Mouse (Mus musculus): ENCODE measurements around the gene Gm13757. TPM values are rescaled to one million over a fixed set of nuclear protein-coding genes. Genes with fewer than 3 reads are reported as not detected.
"Not testable (repeated sequence)": the region's sequence is repeated elsewhere in the genome, so short reads cannot be mapped to it uniquely, and the experiment has no call there.

The Gm13757 gene
- under 1 TPM in 1 of 2 experiments, not detected in 1; 0.21 TPM for polyA plus RNA-seq (2017; shearing (Covaris generic))

DNA sequence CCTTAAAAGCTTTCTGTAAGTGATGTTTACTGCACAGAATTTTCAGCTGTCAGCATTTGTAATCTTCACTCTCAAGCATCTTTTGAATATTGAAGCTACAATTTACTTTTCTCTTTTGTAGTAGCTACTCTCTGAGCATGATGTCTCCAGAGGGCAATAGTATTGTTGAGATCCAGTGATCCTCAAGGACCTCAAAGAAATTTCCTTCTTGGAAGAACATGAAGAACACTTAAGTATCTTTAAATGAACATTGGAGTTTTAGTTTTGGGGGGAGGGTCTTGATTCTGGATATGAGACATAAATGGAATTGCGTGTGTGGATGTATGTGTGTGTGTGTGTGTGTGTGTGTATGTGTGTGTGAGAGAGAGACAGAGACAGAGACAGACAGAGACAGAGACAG lies at the start of gene Gm13757:
TSS of gene Gm13757 (minus strand) at position 101 of the 400 bp plus-strand sequence.
- ATAC-seq, result no peak

- no peak for ATAC-seq
Measured at GRCm38 (mm10) chr2:88493020-88493419, 44.1 kb upstream of the Gm13757 start, which contains the start of gene Olfr1185-ps1. TSS of gene Olfr1185-ps1 (plus strand) at chr2:88493320.

DNA sequence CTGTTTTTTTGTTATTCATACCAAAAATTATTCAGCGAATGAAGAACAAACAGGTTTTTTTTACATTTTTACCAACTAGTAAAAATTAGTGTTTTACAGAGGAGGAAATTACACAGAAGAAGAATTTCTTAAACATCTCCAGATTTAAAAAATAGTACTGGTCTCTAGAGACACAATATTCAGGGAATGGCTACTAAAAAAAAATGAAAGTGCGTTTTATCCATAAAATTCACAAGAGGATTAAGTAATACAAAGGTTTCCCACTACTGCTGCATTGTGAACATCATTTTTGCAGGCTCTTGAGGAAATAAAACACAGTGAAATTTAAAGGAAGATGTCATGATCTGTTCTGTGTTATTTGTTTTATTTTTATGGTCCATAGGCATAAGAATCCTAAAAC lies 34.4 kb upstream of the Gm13757 start, which contains the start of gene Olfr1184:
TSS of gene Olfr1184 (plus strand) at position 301 of the 400 bp plus-strand sequence.
- ATAC-seq, result no peak

DNA sequence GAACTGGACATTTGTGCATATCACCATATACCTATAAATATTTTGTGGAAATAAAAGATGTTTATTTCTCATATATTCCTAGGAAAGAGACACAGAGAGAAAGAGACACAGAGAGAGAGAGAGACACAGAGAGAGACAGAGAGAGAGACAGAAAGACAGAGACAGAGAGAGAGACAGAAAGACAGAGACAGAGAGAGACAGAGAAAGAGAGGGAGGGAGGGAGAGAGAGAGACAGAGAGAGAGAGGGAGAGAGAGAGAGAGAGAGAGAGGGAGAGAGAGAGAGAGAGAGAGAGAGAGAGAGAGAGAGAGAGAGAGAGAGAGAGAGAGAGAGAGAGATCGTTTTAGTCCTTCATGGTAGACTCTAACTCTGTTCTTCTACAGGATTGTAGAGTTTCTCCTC lies 5.6 kb upstream of the Gm13757 start, which contains the start of gene Olfr1183:
TSS of gene Olfr1183 (plus strand) at position 301 of the 400 bp plus-strand sequence.
- not testable (repeated sequence) for ATAC-seq

DNA sequence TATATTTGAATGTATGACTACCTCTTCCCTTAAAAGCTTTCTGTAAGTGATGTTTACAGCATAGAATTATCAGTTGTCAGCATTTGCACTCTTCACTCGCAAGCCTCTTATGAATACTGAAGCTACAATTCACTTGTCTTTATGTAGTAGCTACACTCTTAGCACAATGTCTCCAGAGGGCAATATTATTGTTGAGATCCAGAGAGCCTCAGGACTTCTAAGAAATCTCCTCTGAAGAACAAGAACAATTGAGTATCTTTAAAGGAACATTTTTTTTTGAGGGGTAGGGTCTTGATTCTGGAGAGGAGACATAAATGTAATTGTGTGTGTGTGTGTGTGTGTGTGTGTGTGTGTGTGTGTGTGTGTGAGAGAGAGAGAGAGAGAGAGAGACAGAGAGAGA lies 22.9 kb downstream of the Gm13757 start, which contains the start of gene Olfr1181:
TSS of gene Olfr1181 (minus strand) at position 101 of the 400 bp plus-strand sequence.
- no peak for ATAC-seq

DNA sequence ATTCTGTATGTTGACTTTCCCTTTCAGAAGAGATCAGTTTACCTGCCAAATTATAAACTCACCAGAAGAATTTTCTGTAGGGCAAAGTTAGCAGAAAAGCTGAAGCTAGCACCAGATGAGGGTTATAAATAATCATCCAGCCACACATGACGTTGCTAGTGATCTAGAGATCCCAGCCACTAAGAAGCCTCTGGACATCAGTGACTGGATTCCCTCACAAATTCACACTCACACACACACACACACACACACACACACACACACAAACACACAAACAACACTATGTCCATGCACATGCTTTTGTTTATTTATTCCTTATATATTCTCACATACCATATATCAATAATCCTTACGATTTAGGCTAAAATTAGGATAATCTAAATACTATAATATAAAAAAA lies 29.9 kb downstream of the Gm13757 start, which contains the start of gene Olfr1180:
TSS of gene Olfr1180 (minus strand) at position 101 of the 400 bp plus-strand sequence.
- no peak for ATAC-seq

- no peak for ATAC-seq
Measured at GRCm38 (mm10) chr2:88406353-88406752, 42.6 kb downstream of the Gm13757 start, which contains the start of gene Olfr1179. TSS of gene Olfr1179 (minus strand) at chr2:88406453.

Other genes with a start within 250 kb of the Gm13757 start
- gene Olfr1170, start 220.8 kb downstream of the Gm13757 start, polyA plus RNA-seq (2017; shearing (Covaris generic)), result under 1 TPM in 1 of 2 experiments, not detected in 1; 0.12 TPM
- gene Olfr1173, start 169.3 kb downstream of the Gm13757 start, polyA plus RNA-seq (2017; shearing (Covaris generic)), result under 1 TPM in 1 of 2 experiments, not detected in 1; 0.11 TPM
- gene Olfr1174-ps, start 134.0 kb downstream of the Gm13757 start, polyA plus RNA-seq (2017; shearing (Covaris generic)), result not detected
- under 1 TPM in 1 of 2 experiments, not detected in 1; 0.20 TPM for gene Olfr1175-ps, start 121.9 kb downstream of the Gm13757 start, polyA plus RNA-seq (2017; shearing (Covaris generic))
- not detected for gene Olfr1176, start 112.4 kb downstream of the Gm13757 start, polyA plus RNA-seq (2017; shearing (Covaris generic))
- gene Olfr1177-ps, start 102.6 kb downstream of the Gm13757 start, polyA plus RNA-seq (2017; shearing (Covaris generic)), result not detected
- not detected for gene Olfr1178, start 62.1 kb downstream of the Gm13757 start, polyA plus RNA-seq (2017; shearing (Covaris generic))
- not detected for gene Olfr1179, start 42.7 kb downstream of the Gm13757 start, polyA plus RNA-seq (2017; shearing (Covaris generic))
- gene Olfr1180, start 30.0 kb downstream of the Gm13757 start, polyA plus RNA-seq (2017; shearing (Covaris generic)), result not detected
- not detected for gene Olfr1181, start 23.0 kb downstream of the Gm13757 start, polyA plus RNA-seq (2017; shearing (Covaris generic))
- not detected for gene Olfr1183, start 5.7 kb upstream of the Gm13757 start, polyA plus RNA-seq (2017; shearing (Covaris generic))
- gene Olfr1184, start 34.5 kb upstream of the Gm13757 start, polyA plus RNA-seq (2017; shearing (Covaris generic)), result not detected
- gene Olfr1185-ps1, start 44.2 kb upstream of the Gm13757 start, polyA plus RNA-seq (2017; shearing (Covaris generic)), result under 1 TPM in 1 of 2 experiments, not detected in 1; 0.16 TPM
- not detected for gene Olfr1186, start 69.4 kb upstream of the Gm13757 start, polyA plus RNA-seq (2017; shearing (Covaris generic))
- gene Olfr1188, start 107.8 kb upstream of the Gm13757 start, polyA plus RNA-seq (2017; shearing (Covaris generic)), result not detected
- not detected for gene Olfr1189, start 137.3 kb upstream of the Gm13757 start, polyA plus RNA-seq (2017; shearing (Covaris generic))
- not detected for gene Olfr1191-ps1, start 191.4 kb upstream of the Gm13757 start, polyA plus RNA-seq (2017; shearing (Covaris generic))
- gene Olfr1192-ps1, start 199.4 kb upstream of the Gm13757 start, polyA plus RNA-seq (2017; shearing (Covaris generic)), result not detected
- gene Olfr1193, start 226.5 kb upstream of the Gm13757 start, polyA plus RNA-seq (2017; shearing (Covaris generic)), result not detected
- under 1 TPM in 1 of 2 experiments, not detected in 1; 0.17 TPM for gene Olfr1195, start 240.1 kb upstream of the Gm13757 start, polyA plus RNA-seq (2017; shearing (Covaris generic))